Mouse (Mus musculus): ENCODE results near the gene Fahd1. TPM values are rescaled to one million over a fixed set of nuclear protein-coding genes. Genes with fewer than 3 reads are reported as not detected.

The Fahd1 gene
- total and polyA plus RNA-seq, 3 experiments = 5.2 to 8.0 (median 6.3) TPM

GRCm38 (mm10) chr17:24856589-24856988, 6.4 kb upstream of the Fahd1 start:
- Histone ChIP-seq H3K27ac (ENCODE audit: insufficient read depth, low read depth) (no peak overlapping the region), H3K4me1 (ENCODE audit: control insufficient read depth in 1 of 2, insufficient read depth in 2 of 2) (peaks cover 16 to 50% of the 10 kb centered on the region in 2 experiments), H3K9me3 (replicated peaks; ENCODE audit: low read length) (no peaks in the 10 kb centered on the region), H3K36me3 (replicated peaks in 1 of 2; ENCODE audit: control insufficient read depth in 1 of 2, insufficient read depth in 1 of 2, low read length in 1 of 2) (peaks cover 33 to 53% of the 10 kb centered on the region in 2 experiments), H3K4me3 (replicated peaks in 1 of 3; ENCODE audit: low read depth in 2 of 3, low read length in 2 of 3, poor library complexity in 1 of 3) (no peak overlapping the region), H3K9ac (ENCODE audit: insufficient read depth, low read depth) (no peak overlapping the region), H3K79me2 (replicated peaks; ENCODE audit: control insufficient read depth, extremely low read depth, insufficient read depth, poor library complexity, severe bottlenecking) (no peaks in the 10 kb centered on the region; the same call in 1 of the 2 replicates), H3K4me2 (ENCODE audit: insufficient read depth, low read depth, poor library complexity, severe bottlenecking) (no peak overlapping the region), H3K27me3 (replicated peaks) (peaks cover under 1% of the 10 kb centered on the region)
- in situ Hi-C loops (cut with MboI; ENCODE audit: low pct_ligation_motif_present, low pct_unique_long_range_greater_than_20kb, low sequenced_read_pairs) (no loop called here), dilution Hi-C loops (cut with MboI; ENCODE audit: extremely low pct_ligation_motif_present, extremely low pct_unique_long_range_greater_than_20kb, low sequenced_read_pairs) (no loop called here)
- no peak for TF ChIP-seq ZC3H11A (IDR thresholded peaks at IDR 0.05; ENCODE audit: low read depth, low read length)
- no peak for TF ChIP-seq CHD1 (IDR thresholded peaks at IDR 0.05; ENCODE audit: low read depth, low read length)
- TF ChIP-seq SMC3 (IDR thresholded peaks at IDR 0.05; ENCODE audit: low read depth, low read length) = no peak
- TF ChIP-seq CTCF (conservative IDR thresholded peaks at IDR 0.05 in 1 of 2, IDR thresholded peaks at IDR 0.05 in 1 of 2; ENCODE audit: low read depth in 2 of 2, low read length in 2 of 2) = no peak
- DNase-seq (ENCODE audit: extremely low read depth) = no peak

- peak; percentile 69 for DNase-seq (ENCODE audit: extremely low read depth)
- TF ChIP-seq E2F4 (IDR thresholded peaks at IDR 0.05; ENCODE audit: insufficient replicate concordance, low read depth, low read length) (no peak), MXI1 (IDR thresholded peaks at IDR 0.05; ENCODE audit: low read depth, low read length) (no peak), SMC3 (IDR thresholded peaks at IDR 0.05; ENCODE audit: low read depth, low read length) (no peak), NRF1 (IDR thresholded peaks at IDR 0.05; ENCODE audit: low read depth, low read length) (no peak), ETS1 (conservative IDR thresholded peaks at IDR 0.05; ENCODE audit: low read depth, low read length) (peak; percentile 81), ZNF384 (IDR thresholded peaks at IDR 0.05; ENCODE audit: low read depth, low read length) (no peak), UBTF (IDR thresholded peaks at IDR 0.05; ENCODE audit: low read depth, low read length) (no peak), JUND (conservative IDR thresholded peaks at IDR 0.05; ENCODE audit: low read depth, low read length) (no peak), CTCF (conservative IDR thresholded peaks at IDR 0.05 in 1 of 2, IDR thresholded peaks at IDR 0.05 in 1 of 2; ENCODE audit: low read depth in 2 of 2, low read length in 2 of 2) (no peak), MAZ (IDR thresholded peaks at IDR 0.05; ENCODE audit: low read depth, low read length) (no peak), EP300 (IDR thresholded peaks at IDR 0.05; ENCODE audit: low read length) (peak; percentile 31; the same call in 1 of the 2 replicates), NELFE (IDR thresholded peaks at IDR 0.05; ENCODE audit: low read depth, low read length) (no peak), MEF2A (IDR thresholded peaks at IDR 0.05; ENCODE audit: borderline replicate concordance, low read depth, low read length) (peak; percentile 18; the same call in 1 of the 2 replicates), USF1 (IDR thresholded peaks at IDR 0.05; ENCODE audit: low read depth, low read length) (0 out of 2 replicates have a peak, but pooled peaks have one; percentile 4), BHLHE40 (IDR thresholded peaks at IDR 0.05; ENCODE audit: low read depth, low read length) (peak; percentile 8; the same call in 1 of the 2 replicates), RAD21 (IDR thresholded peaks at IDR 0.05; ENCODE audit: low read depth, low read length) (no peak), IRF4 (IDR thresholded peaks at IDR 0.05; ENCODE audit: low read depth, low read length) (peak; percentile 61), TCF12 (IDR thresholded peaks at IDR 0.05; ENCODE audit: low read depth, low read length) (no peak), ZC3H11A (IDR thresholded peaks at IDR 0.05; ENCODE audit: low read depth, low read length) (no peak), MYC (IDR thresholded peaks at IDR 0.05; ENCODE audit: low read depth, low read length) (0 out of 2 replicates have a peak, but pooled peaks have one; percentile 9), GABPA (IDR thresholded peaks at IDR 0.05; ENCODE audit: insufficient replicate concordance, low read depth, low read length) (no peak), MAFK (IDR thresholded peaks at IDR 0.05; ENCODE audit: insufficient replicate concordance, low read length) (no peak), ZKSCAN1 (IDR thresholded peaks at IDR 0.05; ENCODE audit: borderline replicate concordance, low read depth, low read length) (no peak)
- H3K27ac ChIP-seq (ENCODE audit: insufficient read depth, low read depth) = peak overlapping the region; percentile 12
- no peak overlapping the region for H3K4me3 ChIP-seq (replicated peaks in 1 of 3; ENCODE audit: low read depth in 2 of 3, low read length in 2 of 3, poor library complexity in 1 of 3)
- in situ Hi-C loops (cut with MboI; ENCODE audit: low pct_ligation_motif_present, low pct_unique_long_range_greater_than_20kb, low sequenced_read_pairs) (no loop called here), dilution Hi-C loops (cut with MboI; ENCODE audit: extremely low pct_ligation_motif_present, extremely low pct_unique_long_range_greater_than_20kb, low sequenced_read_pairs) (no loop called here)
- H3K27me3 ChIP-seq (replicated peaks) = peaks cover 7% of the 10 kb centered on the region
- no peak overlapping the region for H3K9ac ChIP-seq (ENCODE audit: insufficient read depth, low read depth)
- no peaks in the 10 kb centered on the region; the same call in 1 of the 2 replicates for H3K79me2 ChIP-seq (replicated peaks; ENCODE audit: control insufficient read depth, extremely low read depth, insufficient read depth, poor library complexity, severe bottlenecking)
- no peaks in the 10 kb centered on the region for H3K9me3 ChIP-seq (replicated peaks; ENCODE audit: low read length)
- H3K4me2 ChIP-seq (ENCODE audit: insufficient read depth, low read depth, poor library complexity, severe bottlenecking) = no peak overlapping the region; the same call in 1 of the 2 replicates
- peaks cover 16 to 56% of the 10 kb centered on the region in 2 experiments for H3K4me1 ChIP-seq (ENCODE audit: control insufficient read depth in 1 of 2, insufficient read depth in 2 of 2)
- H3K36me3 ChIP-seq (replicated peaks in 1 of 2; ENCODE audit: control insufficient read depth in 1 of 2, insufficient read depth in 1 of 2, low read length in 1 of 2) = peaks cover 27 to 47% of the 10 kb centered on the region in 2 experiments
Observed at GRCm38 (mm10) chr17:24855838-24856464, 5.8 kb upstream of the Fahd1 start.

Measured in CH12.LX (cell line).